In the genomic region with DNA sequence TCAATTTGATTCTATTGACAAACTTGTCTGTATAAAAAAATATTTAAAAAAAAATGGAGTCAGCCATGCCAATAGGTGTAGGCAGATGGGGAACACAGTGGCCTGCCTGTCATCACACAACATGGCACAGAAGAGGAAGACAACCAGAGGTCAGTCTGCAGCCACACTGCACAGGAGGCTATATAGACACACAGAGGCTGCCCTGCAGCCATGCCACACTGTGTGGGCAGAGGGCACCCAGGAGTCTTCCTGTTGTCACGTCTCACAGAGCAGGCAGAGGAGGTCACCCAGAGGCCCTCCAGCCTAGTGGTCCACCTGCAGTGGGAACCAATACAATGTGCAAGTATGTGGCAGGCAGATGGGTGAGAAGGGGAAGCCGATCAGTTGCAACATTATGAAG, we compare ENCODE assay signal across 12 mouse cellular contexts.
"Had no signal": no experiment of that assay in that cellular context is flagged by ENCODE, and none has a peak within 500 bp of the region (broad histone marks: within the 10 kb centered on the region; RNA-seq: fewer than 3 reads in every experiment).

No protein-coding gene starts in this region.

- DNase-seq: left cerebral cortex, postnatal 4 days; liver; liver, embryonic 13.5 days; liver, postnatal 0 days; lung, adult 18-20 months; lung, adult 2 months; lung, embryonic 14.5 days; lung, postnatal 10 days; lung, postnatal 14 days; lung, postnatal 36 days; lung, postnatal 4 days; midbrain, embryonic 14.5 days had no signal
